Mouse (Mus musculus) embryonic facial prominence, embryonic 11.5 days (tissue): Measurements from ENCODE around the gene Cep290. TPM values are rescaled to one million over a fixed set of nuclear protein-coding genes. Genes with fewer than 3 reads are reported as not detected.

Experiments
- ATAC-seq: fragments of 200-750 bp; cut with Nextera tagmentation; replicated peaks from 2 replicates; pipeline ENCODE4 v1.8.0; 2017; ENCODE audit warnings: low read depth; ENCODE audit not compliant: insufficient number of reproducible peaks, low FRiP score, low TSS enrichment
- DNase-seq: peaks from one replicate; pipeline ENCODE4 v3.0.0-alpha.2; 2015; ENCODE audit warnings: low spot score
- H3K27ac ChIP-seq: fragments of 300-500 bp; sonication (generic); replicated peaks from 2 replicates; pipeline ENCODE4 v1.5.1; 2014; ENCODE audit warnings: mild to moderate bottlenecking, low read depth, low read length, control low read depth
- H3K27me3 ChIP-seq: fragments of 300-500 bp; sonication (generic); 2 replicates; pipeline ENCODE4 v1.6.1; 2014; ENCODE audit warnings: mild to moderate bottlenecking, low read length, moderate library complexity, mixed read lengths; ENCODE audit not compliant: control insufficient read depth, insufficient read depth
- H3K36me3 ChIP-seq: fragments of 300-500 bp; sonication (generic); replicated peaks from 2 replicates; pipeline ENCODE4 v1.6.1; 2014; ENCODE audit warnings: low read depth, mild to moderate bottlenecking, low read length, moderate library complexity, mixed read lengths; ENCODE audit not compliant: control insufficient read depth, insufficient read depth
- H3K4me1 ChIP-seq: fragments of 300-500 bp; sonication (generic); 2 replicates; pipeline ENCODE4 v1.6.1; 2014; ENCODE audit warnings: low read length, mixed read lengths; ENCODE audit not compliant: control insufficient read depth, insufficient read depth
- H3K4me2 ChIP-seq: fragments of 300-500 bp; sonication (generic); 2 replicates; pipeline ENCODE4 v1.6.1; 2014; ENCODE audit warnings: low read depth, mild to moderate bottlenecking, control low read depth, low read length, moderate library complexity
- H3K4me3 ChIP-seq: fragments of 300-500 bp; sonication (generic); 2 replicates; pipeline ENCODE4 v1.5.1; 2014; ENCODE audit warnings: low read depth, low read length, control low read depth
- H3K9ac ChIP-seq: fragments of 300-500 bp; sonication (generic); replicated peaks from 2 replicates; pipeline ENCODE4 v1.6.1; 2014; ENCODE audit warnings: mild to moderate bottlenecking, control low read depth, low read length
- H3K9me3 ChIP-seq: fragments of 300-500 bp; sonication (generic); replicated peaks from 2 replicates; pipeline ENCODE4 v1.6.1; 2016; ENCODE audit warnings: mild to moderate bottlenecking, low read length, inconsistent platforms, mixed read lengths; ENCODE audit not compliant: control insufficient read depth
- WGBS: fragments of 180-500 bp; shearing (Covaris S2); extraction: QIAGEN DNeasy Blood & Tissue Kit; methylation state at CpG from one replicate; pipeline ENCODE4 v1.1.7; 2014; 5-methylcytosine and 5-hydroxymethylcytosine counted together
- polyA plus RNA-seq: library from polyadenylated mRNA; unstranded; fragments of >200 nt; fragmentation: Nextera tagmentation; extraction: Ambion mirVana; gene quantifications from 2 replicates; pipeline ENCODE4 v1.2.1, GENCODE M21; 2014

Gene Cep290
- polyA plus RNA-seq, 1 experiment from 2014 or later = 7.2 TPM

GRCm38 (mm10) chr10:100574505-100575149 is 87.3 kb downstream of the Cep290 start:
- Histone ChIP-seq H3K27ac (no peak overlapping the region), H3K4me2 (no peak overlapping the region), H3K4me3 (no peak overlapping the region), H3K9ac (no peak overlapping the region), H3K9me3 (no peaks in the 10 kb centered on the region), H3K4me1 (no peaks in the 10 kb centered on the region), H3K36me3 (no peaks in the 10 kb centered on the region; the same call in 1 of the 2 replicates), H3K27me3 (no peaks in the 10 kb centered on the region)
- no peak for DNase-seq
- 90% methylated on average over 7 of the region's 7 CpGs for WGBS
- no peak for ATAC-seq

GRCm38 (mm10) chr10:100575294-100575693 is 87.9 kb downstream of the Cep290 start:
- no peak overlapping the region for H3K9ac ChIP-seq
- no peaks in the 10 kb centered on the region for H3K27me3 ChIP-seq
- H3K36me3 ChIP-seq = no peaks in the 10 kb centered on the region; the same call in 1 of the 2 replicates
- no peak overlapping the region for H3K4me2 ChIP-seq
- no peak overlapping the region for H3K4me3 ChIP-seq
- 89% methylated on average over 7 of the region's 7 CpGs for WGBS
- no peaks in the 10 kb centered on the region for H3K4me1 ChIP-seq
- DNase-seq = no peak
- no peak overlapping the region for H3K27ac ChIP-seq
- no peak for ATAC-seq
- no peaks in the 10 kb centered on the region for H3K9me3 ChIP-seq

GRCm38 (mm10) chr10:100584178-100584577 is 96.8 kb downstream of the Cep290 start:
- no peaks in the 10 kb centered on the region for H3K9me3 ChIP-seq
- H3K4me1 ChIP-seq = no peaks in the 10 kb centered on the region
- no peaks in the 10 kb centered on the region for H3K27me3 ChIP-seq
- ATAC-seq (no peak), DNase-seq (no peak)
- no peaks in the 10 kb centered on the region for H3K36me3 ChIP-seq
- no peak overlapping the region for H3K9ac ChIP-seq
- no peak overlapping the region for H3K27ac ChIP-seq
- H3K4me3 ChIP-seq = no peak overlapping the region
- H3K4me2 ChIP-seq = no peak overlapping the region
- WGBS = 95% methylated on average over 3 of the region's 3 CpGs

- WGBS = 39% methylated on average over 7 of the region's 7 CpGs
- no peaks in the 10 kb centered on the region for H3K9me3 ChIP-seq
- peak overlapping the region; percentile 68 for H3K4me3 ChIP-seq
- H3K36me3 ChIP-seq = no peaks in the 10 kb centered on the region
- peak; percentile 32 for ATAC-seq
- H3K4me1 ChIP-seq = no peaks in the 10 kb centered on the region
- H3K27ac ChIP-seq = no peak overlapping the region
- peak overlapping the region; percentile 73 for H3K9ac ChIP-seq
- H3K27me3 ChIP-seq = no peaks in the 10 kb centered on the region
- DNase-seq = no peak
- H3K4me2 ChIP-seq = peak overlapping the region; percentile 62
These were observed 101.2 kb downstream of the Cep290 start for GRCm38 (mm10) chr10:100588524-100588923.

- Histone ChIP-seq H3K36me3 (no peaks in the 10 kb centered on the region), H3K4me1 (no peaks in the 10 kb centered on the region), H3K27ac (0 out of 2 replicates have a peak overlapping the region, but pooled peaks have one; percentile 35), H3K9me3 (no peaks in the 10 kb centered on the region), H3K9ac (peak overlapping the region; percentile 73), H3K4me3 (peak overlapping the region; percentile 68), H3K4me2 (peak overlapping the region; percentile 62), H3K27me3 (no peaks in the 10 kb centered on the region)
- DNase-seq (peak; percentile 96), ATAC-seq (peak; percentile 98)
- under 1% methylated on average over 31 of the region's 31 CpGs for WGBS
These were observed 101.6 kb downstream of the Cep290 start for GRCm38 (mm10) chr10:100588932-100589388.

- no peaks in the 10 kb centered on the region for H3K4me1 ChIP-seq
- no peak for ATAC-seq
- WGBS = 78% methylated on average over 1 of the region's 1 CpGs
- no peak within 1 kb of the TSS for H3K4me2 ChIP-seq
- no peak within 1 kb of the TSS for H3K27ac ChIP-seq
- no peak within 1 kb of the TSS for H3K9ac ChIP-seq
- no peaks in the 10 kb centered on the region for H3K36me3 ChIP-seq
- no peaks in the 10 kb centered on the region for H3K27me3 ChIP-seq
- H3K4me3 ChIP-seq = no peak within 1 kb of the TSS; the same call in 1 of the 2 replicates
- DNase-seq = no peak
- no peaks in the 10 kb centered on the region for H3K9me3 ChIP-seq
These were observed 103.0 kb downstream of the Cep290 start, which contains the start of the genes 4930430F08Rik and 1700017N19Rik for GRCm38 (mm10) chr10:100590323-100590722. Gene 4930430F08Rik, minus strand, starts transcription at chr10:100590423. Gene 1700017N19Rik, plus strand, starts transcription at chr10:100590484.

GRCm38 (mm10) chr10:100598339-100598738 is 111.0 kb downstream of the Cep290 start:
- H3K9me3 ChIP-seq = no peaks in the 10 kb centered on the region
- ATAC-seq = no peak
- 85% methylated on average over 3 of the region's 3 CpGs for WGBS

GRCm38 (mm10) chr10:100603511-100603910 is 116.2 kb downstream of the Cep290 start:
- DNase-seq (no peak), ATAC-seq (no peak)
- H3K4me1 ChIP-seq = no peaks in the 10 kb centered on the region
- H3K4me2 ChIP-seq = no peak overlapping the region
- WGBS = 86% methylated on average over 9 of the region's 9 CpGs
- H3K27ac ChIP-seq = no peak overlapping the region
- H3K4me3 ChIP-seq = no peak overlapping the region
- no peak overlapping the region for H3K9ac ChIP-seq
- no peaks in the 10 kb centered on the region for H3K9me3 ChIP-seq
- no peaks in the 10 kb centered on the region for H3K36me3 ChIP-seq
- no peaks in the 10 kb centered on the region for H3K27me3 ChIP-seq

More at GRCm38 (mm10) chr10:100598339-100598738, 111.0 kb downstream of the Cep290 start:
- Histone ChIP-seq H3K27ac (no peak overlapping the region), H3K36me3 (no peaks in the 10 kb centered on the region), H3K4me3 (no peak overlapping the region), H3K4me1 (no peaks in the 10 kb centered on the region), H3K4me2 (no peak overlapping the region), H3K9ac (no peak overlapping the region), H3K27me3 (no peaks in the 10 kb centered on the region)
- no peak for DNase-seq
